Mouse (Mus musculus) adrenal gland, postnatal 4 days (tissue): ENCODE data around the gene Prex1. TPM values are rescaled to one million over a fixed set of nuclear protein-coding genes. Genes with fewer than 3 reads are reported as not detected.

Source experiments
- DNase-seq, 2 experiments: peaks; one replicate each; pipeline ENCODE4 v3.0.0; 2021 to 2022; ENCODE audit warnings: low spot score in 2 of 2, mixed read lengths in 2 of 2
- total RNA-seq, 2 experiments: library from RNA; stranded (reverse); gene quantifications; 2 replicates each; pipeline ENCODE4 v1.2.3; 2021

Prex1 gene
- total RNA-seq, 2 experiments from 2014 or later: 20.9 to 21.2 TPM

DNA sequence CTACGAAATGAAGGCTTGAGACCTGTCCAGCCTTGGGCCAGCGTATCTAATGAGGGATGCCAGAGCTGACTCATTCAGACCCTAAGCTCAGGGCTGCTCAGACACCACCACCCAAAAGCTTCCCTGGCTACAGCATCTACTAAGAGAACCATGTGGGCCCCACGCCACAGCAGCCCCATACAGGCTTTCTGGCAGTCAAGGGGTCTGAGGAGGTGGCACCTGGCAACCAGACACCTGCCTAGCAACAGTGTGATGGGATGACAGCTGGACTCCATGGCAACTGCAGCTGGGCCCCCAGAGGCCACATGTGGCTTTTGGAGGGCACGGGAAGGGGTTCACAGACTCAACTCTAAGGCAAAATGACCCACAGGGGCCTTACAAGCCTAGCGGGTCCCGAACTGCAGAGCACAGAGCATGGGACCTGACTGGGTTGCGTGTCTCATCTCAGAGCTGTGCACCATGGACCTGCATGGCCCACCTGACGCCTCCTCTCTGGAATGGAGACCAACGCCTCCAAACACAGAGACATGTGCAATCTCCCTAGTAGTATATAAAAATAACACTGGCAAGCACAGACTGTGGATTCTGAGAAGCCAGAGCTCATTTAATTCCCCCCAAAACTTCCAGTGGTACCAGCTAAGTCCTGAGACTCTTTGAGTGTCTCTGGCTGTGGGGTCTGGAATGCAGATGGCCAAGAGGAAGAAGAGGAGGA is 50.2 kb downstream of the Prex1 start:
- DNase-seq: no peak

DNA sequence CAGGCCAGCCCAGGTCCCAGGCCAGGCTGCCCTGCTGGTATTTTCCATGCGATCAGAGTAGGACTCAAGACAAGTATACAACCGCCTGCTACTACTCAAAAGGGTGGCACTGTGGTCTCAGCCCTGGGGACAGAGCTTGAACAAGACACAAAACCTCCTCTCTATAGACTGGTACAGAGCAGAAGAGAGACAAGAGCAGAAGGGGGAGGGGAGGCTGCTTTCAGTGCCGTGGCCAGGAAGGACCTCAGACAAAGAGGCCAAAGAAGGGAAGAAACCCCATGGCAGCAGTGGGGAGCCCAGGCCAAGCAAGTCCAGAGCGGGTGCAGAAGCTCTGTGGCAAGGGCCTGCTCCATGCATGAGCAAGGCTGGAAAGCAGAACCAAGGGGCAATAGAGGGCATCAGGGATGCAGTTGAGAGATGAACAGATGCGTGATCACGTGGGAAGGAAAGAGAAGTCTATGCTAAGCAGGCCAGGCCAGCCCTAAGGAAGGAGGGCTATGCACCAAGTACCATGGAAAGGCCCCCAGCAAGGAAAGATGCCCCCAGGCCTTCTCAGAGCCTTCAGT is 51.0 kb downstream of the Prex1 start:
- no peak for DNase-seq

GRCm38 (mm10) chr2:166661971-166662370 is 51.7 kb downstream of the Prex1 start:
- no peak for DNase-seq

- DNase-seq: no peak
These were observed 52.1 kb downstream of the Prex1 start for GRCm38 (mm10) chr2:166661498-166661897.

DNA sequence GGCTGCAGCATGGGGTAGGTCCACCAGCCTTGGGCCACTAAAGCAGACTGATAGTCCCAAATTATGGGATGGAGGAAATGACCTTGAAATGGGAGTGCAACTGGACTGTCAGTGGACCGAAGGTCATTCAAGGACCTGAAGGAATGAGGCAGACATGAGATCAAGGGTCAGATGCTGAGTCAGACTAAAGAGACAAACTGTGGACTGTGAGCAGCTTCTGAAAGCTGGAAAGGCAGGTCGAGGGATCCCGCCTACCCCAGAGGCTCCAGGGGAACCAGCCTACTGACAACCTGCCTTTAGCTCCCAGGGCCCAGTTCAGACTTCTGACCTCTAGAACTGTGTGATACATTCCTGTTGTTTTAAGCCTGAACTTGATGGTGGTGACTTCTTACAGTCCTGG is 55.3 kb downstream of the Prex1 start:
- DNase-seq: no peak

DNA sequence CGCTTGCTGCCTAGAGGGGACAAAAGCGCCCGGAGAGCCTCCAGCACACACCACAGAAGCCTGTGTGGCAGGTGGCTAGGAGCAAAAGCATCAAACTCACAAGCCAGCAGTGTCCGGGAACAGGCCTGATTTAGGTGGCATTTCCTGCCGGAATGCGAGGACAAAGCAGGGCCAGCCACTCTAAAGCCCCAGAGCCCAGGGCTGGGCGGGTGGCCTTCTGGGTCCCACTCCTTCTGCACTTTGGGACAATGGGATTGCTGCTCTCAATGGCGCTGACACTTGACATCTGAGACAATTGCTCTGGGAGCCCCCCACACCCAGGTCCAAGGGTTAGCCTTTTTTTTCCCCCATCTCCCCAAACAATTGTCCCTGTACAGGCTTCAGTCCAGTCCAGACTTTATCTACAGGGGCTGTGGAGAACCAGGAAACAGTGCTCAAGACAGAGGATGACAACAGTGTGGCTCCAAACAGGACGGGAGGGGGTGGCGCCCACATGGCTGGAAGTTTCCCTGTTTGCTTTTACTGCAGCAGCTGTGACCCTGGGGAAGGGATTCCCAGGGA is 56.1 kb downstream of the Prex1 start:
- DNase-seq: no peak

- DNase-seq: no peak
These were observed 57.0 kb downstream of the Prex1 start for GRCm38 (mm10) chr2:166656630-166657029.

DNA sequence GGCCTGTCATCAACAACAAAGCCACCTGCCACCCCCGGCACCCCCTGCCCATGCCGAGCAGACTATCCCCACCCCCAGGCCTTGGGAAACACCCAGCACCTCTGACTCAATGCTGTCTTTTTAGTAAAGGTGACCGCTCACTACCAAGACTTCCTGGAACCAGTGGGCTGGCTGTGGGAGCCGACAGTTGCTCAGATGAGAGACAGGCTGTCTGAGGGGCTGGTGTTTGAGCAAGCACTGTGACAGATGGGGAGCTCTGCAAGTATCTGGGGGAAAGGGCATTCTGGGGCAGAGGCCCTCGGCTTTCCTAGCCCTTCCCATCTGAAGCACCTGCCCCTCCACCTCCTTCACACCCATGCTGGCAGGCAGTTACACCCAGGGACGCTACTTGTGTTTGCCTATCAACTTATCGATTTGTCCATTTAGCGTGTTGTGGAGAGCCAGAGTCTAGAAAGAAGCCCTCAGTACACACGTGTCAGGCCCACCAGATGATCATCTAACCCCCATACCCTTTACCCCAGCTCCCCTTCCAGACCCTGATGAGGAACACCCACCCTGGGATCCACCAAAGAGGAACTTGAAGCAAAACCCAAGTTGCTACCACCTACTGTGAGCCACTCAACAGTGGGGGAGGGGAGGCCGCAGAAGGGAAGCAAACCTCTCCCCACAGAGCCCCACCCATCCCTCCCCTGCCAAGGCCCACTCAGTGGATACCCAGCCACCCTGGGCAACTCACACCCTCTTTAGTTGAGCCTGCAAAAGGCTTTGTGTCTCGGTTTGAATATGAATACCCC is 57.7 kb downstream of the Prex1 start:
- no peak for DNase-seq

DNA sequence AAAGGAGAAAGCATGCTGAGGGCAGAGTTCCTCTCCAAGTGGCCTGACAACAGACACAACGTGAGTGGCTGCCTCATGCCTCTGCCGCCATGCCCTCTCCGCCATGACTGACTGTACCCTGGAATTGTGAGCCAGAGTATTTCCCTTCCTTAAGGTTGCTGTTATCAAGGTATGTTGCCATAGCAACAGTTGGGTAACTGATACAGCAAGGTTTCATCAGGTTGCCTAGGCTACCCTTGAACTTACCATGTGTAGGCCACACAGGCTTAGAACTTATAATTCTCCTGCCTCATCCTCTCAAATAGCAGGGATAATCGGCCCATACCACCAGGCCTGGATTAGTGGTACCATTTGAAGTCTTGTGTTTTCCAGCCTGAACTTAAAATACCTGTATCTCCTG is 58.3 kb downstream of the Prex1 start:
- DNase-seq: no peak

DNA sequence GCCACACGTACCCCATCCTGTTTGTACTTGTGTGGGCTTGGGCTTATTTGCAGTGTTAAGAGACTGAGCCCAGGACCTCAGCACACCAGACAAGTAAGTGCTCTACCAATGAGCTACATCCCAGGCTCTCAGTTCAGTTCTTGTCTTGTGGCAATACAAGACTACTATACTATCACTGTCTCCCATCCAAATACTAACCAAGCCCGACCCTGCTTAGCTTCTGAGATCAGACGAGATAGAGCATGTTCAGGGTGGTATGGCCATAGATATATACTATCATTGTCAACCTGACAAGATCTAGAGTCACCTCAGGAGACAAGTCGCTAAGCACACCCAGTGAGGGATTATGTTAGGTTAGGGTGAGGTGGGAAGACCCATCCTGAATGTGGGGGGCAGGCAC is 58.8 kb downstream of the Prex1 start:
- no peak for DNase-seq

- DNase-seq: no peak
These were observed 60.1 kb downstream of the Prex1 start for GRCm38 (mm10) chr2:166653564-166653963.

GRCm38 (mm10) chr2:166652672-166653071 is 61.0 kb downstream of the Prex1 start:
- DNase-seq: no peak

- no peak for DNase-seq
These were observed 62.2 kb downstream of the Prex1 start for GRCm38 (mm10) chr2:166651317-166652030.

- DNase-seq: no peak
These were observed 63.2 kb downstream of the Prex1 start for GRCm38 (mm10) chr2:166650414-166650813.

DNA sequence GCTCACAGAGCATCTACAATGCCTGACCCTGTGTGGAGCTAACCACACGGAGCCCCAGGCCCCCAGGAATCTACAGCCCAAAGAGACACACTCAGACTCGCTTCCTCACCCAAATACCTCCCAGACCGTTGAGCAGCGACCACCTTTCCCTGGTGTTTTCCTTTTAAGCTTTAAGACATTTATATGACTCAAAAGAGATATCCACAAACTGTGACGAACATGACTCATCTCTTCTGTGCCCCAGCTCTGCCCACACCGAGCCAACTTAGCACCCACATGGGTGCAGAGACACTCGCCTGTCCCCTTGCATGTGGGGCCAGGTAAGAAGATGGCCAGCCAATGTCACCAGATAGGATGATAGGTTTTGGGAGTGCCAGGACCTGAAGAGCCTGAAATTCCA is 66.4 kb downstream of the Prex1 start:
- DNase-seq: no peak

GRCm38 (mm10) chr2:166646434-166647088 is 67.1 kb downstream of the Prex1 start:
- DNase-seq: no peak

DNA sequence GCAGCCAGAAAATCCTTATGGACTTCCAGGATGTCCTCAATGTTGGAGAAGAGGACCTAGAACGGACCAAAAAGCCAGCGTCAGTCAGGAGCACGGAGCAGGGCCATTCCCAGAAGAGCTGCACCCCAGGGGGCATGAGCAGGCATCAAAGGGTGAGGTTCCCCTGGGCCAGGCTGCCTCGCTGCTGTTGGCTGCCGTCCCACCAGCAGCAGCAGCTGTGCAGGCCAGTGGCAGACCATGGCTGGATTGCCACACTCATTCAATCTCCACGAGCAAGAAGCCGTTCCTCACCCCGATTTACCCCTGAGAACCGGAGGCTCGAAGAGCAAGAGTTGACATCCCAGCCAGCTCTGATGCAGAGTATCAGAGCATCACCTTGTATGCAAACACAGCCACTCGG is 68.8 kb downstream of the Prex1 start:
- no peak for DNase-seq

DNA sequence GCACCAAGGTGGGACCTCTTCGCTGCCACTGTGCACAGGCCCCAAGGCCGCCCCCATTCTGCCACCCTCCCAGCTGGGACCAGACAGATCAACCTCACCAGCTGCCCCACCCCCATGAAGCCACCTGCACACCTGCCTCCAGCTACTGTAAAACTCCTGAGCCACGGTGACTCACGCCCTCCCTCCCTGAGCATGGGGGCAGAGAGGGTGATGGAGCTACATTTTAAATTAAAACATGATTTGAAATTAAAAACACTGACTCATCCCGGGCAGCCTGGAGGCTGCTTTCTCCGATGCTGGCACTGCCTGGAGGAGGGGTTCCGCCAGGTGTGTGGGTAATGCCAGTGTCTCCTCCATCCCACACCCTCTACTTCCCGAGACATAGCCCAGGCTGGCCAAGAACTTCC is 71.0 kb downstream of the Prex1 start:
- DNase-seq: no peak

- no peak for DNase-seq
These were observed 73.9 kb downstream of the Prex1 start for GRCm38 (mm10) chr2:166639750-166640149.

GRCm38 (mm10) chr2:166638947-166639641 is 74.5 kb downstream of the Prex1 start:
- no peak for DNase-seq
